Mouse (Mus musculus) ES-E14 (cell line): ENCODE measurements at regions not wholly inside any gene's neighbourhood (a gene's known extent, or its start where the extent isn't known, plus 50 kb on each side); places are given as distances from the start of the nearest gene placed in this dataset.

ENCODE experiments used
- CHD2 ChIP-seq: IDR thresholded peaks from 2 replicates; pipeline ENCODE4 v1.6.1; 2014; ENCODE audit warnings: mild to moderate bottlenecking, low read depth, low read length, inconsistent platforms
- MAFK ChIP-seq: IDR thresholded peaks from 2 replicates; pipeline ENCODE4 v1.6.1; 2014; ENCODE audit warnings: mild to moderate bottlenecking, low read depth, low read length, inconsistent platforms; ENCODE audit not compliant: insufficient read depth
- ZNF384 ChIP-seq: IDR thresholded peaks from 2 replicates; pipeline ENCODE4 v1.6.1; 2012; ENCODE audit warnings: low read depth, low read length, inconsistent platforms

- TF ChIP-seq MAFK (no peak), CHD2 (no peak), ZNF384 (no peak)
Measured at GRCm38 (mm10) chr3:115835381-115835780, 52.3 kb upstream of the Dph5 start.
